Mouse (Mus musculus) erythroblast, embryonic 14.5 days (primary cell): ENCODE data around the gene BC025920.

Experiments used
- GATA1 ChIP-seq: IDR thresholded peaks from 2 replicates; pipeline ENCODE4 v1.6.1; 2012; ENCODE audit warnings: low read length, inconsistent platforms, mixed read lengths
- TAL1 ChIP-seq: IDR thresholded peaks from 3 replicates; pipeline ENCODE4 v1.6.1; 2012; ENCODE audit warnings: low read length, inconsistent platforms, mixed read lengths

DNA sequence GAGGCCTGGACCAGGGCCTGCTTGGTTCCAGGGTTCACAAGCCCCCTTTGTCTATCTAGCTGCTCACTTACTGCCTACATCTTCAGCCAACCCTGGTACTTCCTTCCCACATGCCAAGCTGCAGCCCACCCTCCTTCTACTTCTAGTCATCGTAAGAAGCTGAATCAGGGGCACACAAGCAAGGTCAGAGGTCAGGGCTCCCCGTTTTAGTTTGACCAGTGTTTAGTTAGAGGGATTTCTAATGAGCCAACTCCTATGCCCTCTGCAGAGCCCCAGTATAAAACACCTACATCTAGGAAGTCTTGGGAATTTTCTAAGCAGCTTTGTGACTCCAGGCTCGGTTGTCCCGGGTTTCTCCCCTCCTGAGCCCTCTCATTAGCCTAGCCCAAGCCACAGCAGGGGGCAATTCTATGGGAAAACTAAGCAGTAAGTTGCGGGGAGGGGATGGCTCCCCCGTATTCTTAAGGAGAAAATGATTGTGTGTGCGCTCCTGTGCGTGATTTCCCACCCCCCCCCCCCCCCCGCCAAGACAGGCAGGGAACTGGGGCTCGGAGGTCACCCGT, 35.8 kb upstream of the BC025920 start:
- TF ChIP-seq TAL1 (no peak), GATA1 (no peak)
